Comparison of ENCODE assay signal across 8 mouse cellular contexts in the genomic region with DNA sequence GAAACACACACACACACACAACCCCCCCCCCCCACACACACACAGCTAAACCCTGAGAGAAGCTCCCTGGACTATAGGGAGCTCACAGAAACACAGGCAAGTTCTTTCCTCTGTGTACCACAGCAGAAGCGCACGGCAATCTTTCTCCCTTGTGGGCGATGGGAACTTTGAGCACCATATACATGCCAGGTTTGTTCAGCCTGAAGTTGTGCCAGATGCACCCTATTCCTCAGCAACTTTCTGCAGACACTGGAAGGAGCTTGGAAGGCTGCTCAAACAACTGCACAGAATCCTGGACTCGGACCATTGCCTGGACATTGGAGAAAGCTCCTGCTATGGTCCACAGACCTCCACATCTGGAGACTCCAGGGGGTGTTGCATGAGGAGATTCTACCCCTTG.
A peak's percentile ranks its signal among the peaks of the same experiment; 100 is the strongest.
DNase-seq lines count a peak whose midpoint lies in the region; ATAC-seq and TF ChIP-seq lines count a peak whose summit lies in the region.
"Had no signal": no experiment of that assay in that cellular context is flagged by ENCODE, and none has a peak within 500 bp of the region (broad histone marks: within the 10 kb centered on the region; RNA-seq: fewer than 3 reads in every experiment).

No protein-coding gene starts in this region.

- TF ChIP-seq EP300 in lung, postnatal 0 days (IDR thresholded peaks at IDR 0.05): no peak

- no peaks in the 10 kb centered on the region for H3K9me3 ChIP-seq in lung, postnatal 0 days (ENCODE audit: low read length)
- H3K9me3 ChIP-seq in forebrain, embryonic 13.5 days (replicated peaks): no peaks in the 10 kb centered on the region
- no peaks in the 10 kb centered on the region for H3K9me3 ChIP-seq in intestine, postnatal 0 days (ENCODE audit: control insufficient read depth)
- no peaks in the 10 kb centered on the region for H3K9me3 ChIP-seq in stomach, embryonic 14.5 days (ENCODE audit: control insufficient read depth, low read depth, low read length)

- WGBS in lung, postnatal 0 days: 42% methylated on average over 4 of the region's 4 CpGs
- 41% methylated on average over 3 of the region's 4 CpGs for WGBS in forebrain, embryonic 13.5 days
- 58% methylated on average over 4 of the region's 4 CpGs for WGBS in intestine, postnatal 0 days
- WGBS in stomach, embryonic 14.5 days: 67% methylated on average over 4 of the region's 4 CpGs

- no peak for DNase-seq in lung, postnatal 0 days (ENCODE audit: low spot score)
- no peak for DNase-seq in lung, postnatal 14 days
- DNase-seq in T-cell, adult 2 months (ENCODE audit: low spot score): no peak
- DNase-seq in right cerebral cortex, adult 2 months (ENCODE audit: low spot score in 2 of 2): no peak

- H3K4me3 ChIP-seq in lung, postnatal 0 days (ENCODE audit: low read depth, low read length): no peak overlapping the region
- H3K4me3 ChIP-seq in forebrain, embryonic 13.5 days: no peak overlapping the region
- no peak overlapping the region for H3K4me3 ChIP-seq in intestine, postnatal 0 days (ENCODE audit: low read depth, low read length)
- H3K4me3 ChIP-seq in stomach, embryonic 14.5 days (ENCODE audit: low read depth, low read length): no peak overlapping the region

- TF ChIP-seq CTCF in lung, postnatal 0 days (IDR thresholded peaks at IDR 0.05): no peak
- no peak for TF ChIP-seq CTCF in intestine, postnatal 0 days (IDR thresholded peaks at IDR 0.05; ENCODE audit: low read depth)

- H3K4me1 ChIP-seq in lung, postnatal 0 days (ENCODE audit: insufficient read depth, low read depth, low read length): no peaks in the 10 kb centered on the region
- H3K4me1 ChIP-seq in forebrain, embryonic 13.5 days: peaks cover 19% of the 10 kb centered on the region
- H3K4me1 ChIP-seq in intestine, postnatal 0 days (replicated peaks; ENCODE audit: control insufficient read depth, insufficient read depth, low read length): no peaks in the 10 kb centered on the region
- H3K4me1 ChIP-seq in stomach, embryonic 14.5 days (ENCODE audit: control insufficient read depth, insufficient read depth, low read length): peaks cover 8% of the 10 kb centered on the region; the same call in 1 of the 2 replicates

- H3K9ac ChIP-seq in lung, postnatal 0 days (replicated peaks; ENCODE audit: low read depth): no peak overlapping the region
- H3K9ac ChIP-seq in forebrain, embryonic 13.5 days: no peak overlapping the region
- H3K9ac ChIP-seq in intestine, postnatal 0 days (ENCODE audit: low read depth, low read length): no peak overlapping the region
- H3K9ac ChIP-seq in stomach, embryonic 14.5 days (replicated peaks; ENCODE audit: low read depth, low read length): no peak overlapping the region

- H3K36me3 ChIP-seq in lung, postnatal 0 days (ENCODE audit: insufficient read depth, low read length): no peaks in the 10 kb centered on the region
- H3K36me3 ChIP-seq in forebrain, embryonic 13.5 days (ENCODE audit: poor library complexity, severe bottlenecking): no peaks in the 10 kb centered on the region
- no peaks in the 10 kb centered on the region for H3K36me3 ChIP-seq in intestine, postnatal 0 days (ENCODE audit: control insufficient read depth, insufficient read depth)
- no peaks in the 10 kb centered on the region for H3K36me3 ChIP-seq in stomach, embryonic 14.5 days (ENCODE audit: control insufficient read depth, insufficient read depth, low read length)

- peak overlapping the region; percentile 51; the same call in 1 of the 2 replicates for H3K27ac ChIP-seq in lung, postnatal 0 days (ENCODE audit: low read length)
- peak overlapping the region; percentile 91 for H3K27ac ChIP-seq in forebrain, embryonic 13.5 days
- H3K27ac ChIP-seq in intestine, postnatal 0 days (ENCODE audit: low read depth, low read length): peak overlapping the region; percentile 46
- peak overlapping the region; percentile 63; the same call in 1 of the 2 replicates for H3K27ac ChIP-seq in stomach, embryonic 14.5 days (ENCODE audit: low read length)
- H3K27ac ChIP-seq: kidney, postnatal 0 days had no signal

- ATAC-seq in lung, postnatal 0 days: no peak
- ATAC-seq in forebrain, embryonic 13.5 days: no peak
- ATAC-seq in intestine, postnatal 0 days: no peak
- no peak for ATAC-seq in stomach, embryonic 14.5 days (ENCODE audit: insufficient number of reproducible peaks, insufficient read depth, low FRiP score, low read depth)

- no peaks in the 10 kb centered on the region for H3K27me3 ChIP-seq in lung, postnatal 0 days (replicated peaks; ENCODE audit: insufficient read depth, low read length)
- no peaks in the 10 kb centered on the region for H3K27me3 ChIP-seq in forebrain, embryonic 13.5 days
- H3K27me3 ChIP-seq in intestine, postnatal 0 days (replicated peaks; ENCODE audit: control insufficient read depth, insufficient read depth, low read length): no peaks in the 10 kb centered on the region
- H3K27me3 ChIP-seq in stomach, embryonic 14.5 days (ENCODE audit: control insufficient read depth, insufficient read depth, low read length): no peaks in the 10 kb centered on the region

- no peak overlapping the region for H3K4me2 ChIP-seq in lung, postnatal 0 days (replicated peaks; ENCODE audit: low read depth, low read length)
- H3K4me2 ChIP-seq in forebrain, embryonic 13.5 days: no peak overlapping the region
- peak overlapping the region; percentile 40; the same call in 1 of the 2 replicates for H3K4me2 ChIP-seq in intestine, postnatal 0 days (replicated peaks; ENCODE audit: low read depth)
- no peak overlapping the region for H3K4me2 ChIP-seq in stomach, embryonic 14.5 days (replicated peaks; ENCODE audit: low read depth, low read length)
